In the genomic region with DNA sequence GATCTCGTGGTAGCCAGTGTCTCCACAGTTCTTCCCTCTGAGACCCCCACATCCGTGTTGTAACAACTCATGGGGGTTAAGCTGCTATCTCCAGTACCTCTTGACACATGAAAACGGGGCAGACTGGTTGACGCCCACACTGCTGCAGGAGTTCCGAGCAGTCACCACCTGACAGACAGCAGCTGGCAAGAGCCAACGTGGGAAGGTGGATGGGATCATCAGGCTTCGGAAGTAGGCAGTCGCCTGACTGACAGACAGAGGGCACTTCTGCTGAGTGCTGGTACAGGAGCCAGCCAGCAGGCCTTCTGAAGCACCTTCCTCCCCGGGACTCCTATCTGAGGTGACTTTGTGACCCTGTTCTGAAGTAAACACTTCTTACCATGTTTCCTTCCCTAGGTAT, we compare ENCODE assay signal across 16 mouse cellular contexts.
A peak's percentile ranks its signal among the peaks of the same experiment; 100 is the strongest.
DNase-seq lines count a peak whose midpoint lies in the region; ATAC-seq lines count a peak whose summit lies in the region.
"Had no signal": no experiment of that assay in that cellular context is flagged by ENCODE, and none has a peak within 500 bp of the region (broad histone marks: within the 10 kb centered on the region; RNA-seq: fewer than 3 reads in every experiment).

No protein-coding gene starts in this region.

- no peaks in the 10 kb centered on the region for H3K9me3 ChIP-seq in kidney, embryonic 15.5 days (replicated peaks)
- H3K9me3 ChIP-seq: embryonic facial prominence, embryonic 12.5 days; forebrain, embryonic 10.5 days; limb, embryonic 15.5 days; midbrain, embryonic 12.5 days had no signal

- H3K4me1 ChIP-seq in kidney, embryonic 15.5 days = peaks cover 50% of the 10 kb centered on the region
- H3K4me1 ChIP-seq: embryonic facial prominence, embryonic 12.5 days; forebrain, embryonic 10.5 days; limb, embryonic 15.5 days; midbrain, embryonic 12.5 days had no signal

- no peaks in the 10 kb centered on the region for H3K27me3 ChIP-seq in kidney, embryonic 15.5 days
- H3K27me3 ChIP-seq: embryonic facial prominence, embryonic 12.5 days; limb, embryonic 15.5 days; midbrain, embryonic 12.5 days had no signal

- peak; percentile 69 for ATAC-seq in frontal cortex, adult (ENCODE audit: low TSS enrichment)
- ATAC-seq in kidney, embryonic 15.5 days (replicated peaks; ENCODE audit: low FRiP score) = peak; percentile 14; the same call in 1 of the 2 replicates
- ATAC-seq: hindbrain, postnatal 0 days had no signal

- DNase-seq in frontal cortex, postnatal 10 days (ENCODE audit: low spot score in 2 of 2) = no peak
- no peak for DNase-seq in kidney, adult 8-10 months
- DNase-seq in right cerebral cortex, adult 18-20 months = peak; percentile 79
- no peak for DNase-seq in right cerebral cortex, postnatal 4 days
- DNase-seq in right cerebral cortex, postnatal 36 days (ENCODE audit: low spot score in 2 of 2) = peak; percentile 35 to 52
- DNase-seq in spleen, postnatal 10 days (ENCODE audit: low spot score in 2 of 2) = no peak
- DNase-seq: gastrocnemius, adult 2 months; thymus, postnatal 4 days had no signal

- peak overlapping the region; percentile 56; the same call in 1 of the 2 replicates for H3K27ac ChIP-seq in kidney, embryonic 15.5 days
- H3K27ac ChIP-seq: embryonic facial prominence, embryonic 12.5 days; forebrain, embryonic 10.5 days; gastrocnemius, adult 2 months; hindbrain, postnatal 0 days; limb, embryonic 15.5 days; midbrain, embryonic 12.5 days had no signal

- H3K4me2 ChIP-seq in kidney, embryonic 15.5 days = no peak overlapping the region
- H3K4me2 ChIP-seq: embryonic facial prominence, embryonic 12.5 days; limb, embryonic 15.5 days; midbrain, embryonic 12.5 days had no signal

- no peak overlapping the region for H3K9ac ChIP-seq in kidney, embryonic 15.5 days
- H3K9ac ChIP-seq: embryonic facial prominence, embryonic 12.5 days; limb, embryonic 15.5 days; midbrain, embryonic 12.5 days had no signal

- H3K36me3 ChIP-seq in kidney, embryonic 15.5 days = peaks cover 92% of the 10 kb centered on the region

- 39% methylated on average over 9 of the region's 9 CpGs for WGBS in kidney, embryonic 15.5 days

- H3K4me3 ChIP-seq in kidney, embryonic 15.5 days (replicated peaks) = no peak overlapping the region
- H3K4me3 ChIP-seq: embryonic facial prominence, embryonic 12.5 days; forebrain, embryonic 10.5 days; gastrocnemius, adult 2 months; limb, embryonic 15.5 days; midbrain, embryonic 12.5 days; myocyte had no signal

Comparison
In these comparisons a context has a peak if more than half of its experiments do, and no peak if none do; other contexts are left out.
1. DNase-seq: peak in right cerebral cortex, adult 18-20 months (single experiment) and right cerebral cortex, postnatal 36 days (2 of 2); none in frontal cortex, postnatal 10 days (0 of 2), kidney, adult 8-10 months (0 of 2), right cerebral cortex, postnatal 4 days (single experiment) and spleen, postnatal 10 days (0 of 2).